Comparison of ENCODE assay signal across 28 mouse cellular contexts in genomic region chr1:99599696-99600489, GRCm38 (mm10).
"Had no signal": no experiment of that assay in that cellular context is flagged by ENCODE, and none has a peak within 500 bp of the region (broad histone marks: within the 10 kb centered on the region; RNA-seq: fewer than 3 reads in every experiment).

No protein-coding gene starts in this region.

- ATAC-seq: hindbrain, embryonic 16.5 days; inflammation-experienced regulatory T-cells, adult 6 months; intestine, embryonic 15.5 days; intestine, postnatal 0 days; liver, embryonic 12.5 days had no signal

- DNase-seq: gastrocnemius, adult 2 months; gastrocnemius, postnatal 10 days; gastrocnemius, postnatal 25 days; heart, adult 18-20 months; heart, postnatal 10 days; heart, postnatal 4 days; kidney, adult 18-20 months; kidney, adult 8-10 months; kidney, postnatal 10 days; kidney, postnatal 25 days; kidney, postnatal 4 days; layer of hippocampus, adult 9-11 months; layer of hippocampus, postnatal 36 days; left cerebral cortex, postnatal 4 days had no signal

- H3K9ac ChIP-seq: heart, embryonic 12.5 days; hindbrain, embryonic 12.5 days; hindbrain, embryonic 14.5 days; intestine, embryonic 15.5 days; limb, embryonic 13.5 days; limb, embryonic 15.5 days; liver, embryonic 12.5 days; liver, embryonic 14.5 days had no signal

- H3K4me1 ChIP-seq: heart, embryonic 10.5 days; heart, embryonic 12.5 days; hindbrain, embryonic 10.5 days; hindbrain, embryonic 12.5 days; intestine, embryonic 15.5 days; limb, embryonic 13.5 days; limb, embryonic 15.5 days; liver, embryonic 12.5 days had no signal

- H3K36me3 ChIP-seq: heart, embryonic 10.5 days; heart, embryonic 12.5 days; hindbrain, embryonic 10.5 days; hindbrain, embryonic 12.5 days; intestine, embryonic 15.5 days; limb, embryonic 13.5 days; limb, embryonic 15.5 days; liver, embryonic 12.5 days had no signal

- H3K4me3 ChIP-seq: gastrocnemius, adult 2 months; heart, embryonic 10.5 days; heart, embryonic 12.5 days; hindbrain, embryonic 10.5 days; hindbrain, embryonic 12.5 days; intestine, embryonic 15.5 days; layer of hippocampus, adult 2 months; limb, embryonic 13.5 days; limb, embryonic 15.5 days; liver, embryonic 12.5 days had no signal

- H3K9me3 ChIP-seq: heart, embryonic 10.5 days; heart, embryonic 12.5 days; hindbrain, embryonic 10.5 days; hindbrain, embryonic 12.5 days; intestine, embryonic 15.5 days; limb, embryonic 13.5 days; limb, embryonic 15.5 days had no signal

- H3K27me3 ChIP-seq: heart, embryonic 12.5 days; hindbrain, embryonic 12.5 days; intestine, embryonic 15.5 days; limb, embryonic 13.5 days; limb, embryonic 15.5 days; liver, embryonic 12.5 days had no signal

- H3K27ac ChIP-seq: gastrocnemius, adult 2 months; heart, embryonic 10.5 days; hindbrain, embryonic 10.5 days; hindbrain, embryonic 12.5 days; hindbrain, embryonic 14.5 days; intestine, embryonic 15.5 days; layer of hippocampus, adult 2 months; limb, embryonic 13.5 days; limb, embryonic 15.5 days; liver, embryonic 12.5 days; liver, embryonic 14.5 days had no signal

- H3K4me2 ChIP-seq: heart, embryonic 12.5 days; hindbrain, embryonic 12.5 days; hindbrain, embryonic 14.5 days; intestine, embryonic 15.5 days; limb, embryonic 13.5 days; limb, embryonic 15.5 days; liver, embryonic 12.5 days had no signal
